Mouse (Mus musculus) neutrophil, adult 5-6 weeks (primary cell): ENCODE data around the gene Khdc1b. TPM values are rescaled to one million over a fixed set of nuclear protein-coding genes. Genes with fewer than 3 reads are reported as not detected.

Experiments
- total RNA-seq: library from RNA; stranded (forward); fragments of 200-1000 nt; gene quantifications from 2 replicates; pipeline ENCODE4 v1.2.3, GENCODE M21; 2017

Khdc1b gene
- total RNA-seq, 1 experiment from 2014 or later, result 0.35 TPM

Other genes starting within 250 kb of the Khdc1b start
- gene Tmem14a, start 165.0 kb upstream of the Khdc1b start, total RNA-seq, result 0.37 and 2.2 TPM in 2 replicates
- not detected in 2 replicates for gene Gsta3, start 143.0 kb upstream of the Khdc1b start, total RNA-seq
- gene Khdc1a, start 33.9 kb upstream of the Khdc1b start, total RNA-seq, result 0.25 and 0.47 TPM in 2 replicates
- 0.25 TPM in 1 of 2 replicates, not detected in the other for gene Khdc1c, start 15.2 kb upstream of the Khdc1b start, total RNA-seq